ENCODE assay signal across 12 mouse cellular contexts in genomic region chr15:95667209-95667608, GRCm38 (mm10). TPM values are rescaled to one million over a fixed set of nuclear protein-coding genes. Genes with fewer than 3 reads are reported as not detected.
DNase-seq lines count a peak whose midpoint lies in the region; ATAC-seq lines count a peak whose summit lies in the region.
"Had no signal": no experiment of that assay in that cellular context is flagged by ENCODE, and none has a peak within 500 bp of the region (broad histone marks: within the 10 kb centered on the region; RNA-seq: fewer than 3 reads in every experiment).

No protein-coding gene starts in this region.

- H3K9ac ChIP-seq in hindbrain, embryonic 16.5 days (ENCODE audit: low read depth, low read length), result no peak overlapping the region
- H3K9ac ChIP-seq in neural tube, embryonic 15.5 days (replicated peaks), result no peak overlapping the region

- WGBS in hindbrain, embryonic 16.5 days, result 24% methylated on average over 8 of the region's 8 CpGs
- 30% methylated on average over 8 of the region's 8 CpGs for WGBS in hindbrain, embryonic 10.5 days
- WGBS in neural tube, embryonic 15.5 days, result 25% methylated on average over 8 of the region's 8 CpGs

- no peaks in the 10 kb centered on the region for H3K9me3 ChIP-seq in hindbrain, embryonic 16.5 days (ENCODE audit: control insufficient read depth, low read length)
- H3K9me3 ChIP-seq in hindbrain, embryonic 10.5 days, result no peaks in the 10 kb centered on the region
- no peaks in the 10 kb centered on the region for H3K9me3 ChIP-seq in neural tube, embryonic 15.5 days (replicated peaks)

- H3K36me3 ChIP-seq in hindbrain, embryonic 16.5 days (ENCODE audit: control insufficient read depth, insufficient read depth, low read length), result no peaks in the 10 kb centered on the region
- H3K36me3 ChIP-seq in hindbrain, embryonic 10.5 days, result no peaks in the 10 kb centered on the region
- H3K36me3 ChIP-seq in neural tube, embryonic 15.5 days, result no peaks in the 10 kb centered on the region

- H3K27ac ChIP-seq in hindbrain, embryonic 16.5 days (ENCODE audit: low read depth, low read length), result no peak overlapping the region
- H3K27ac ChIP-seq in hindbrain, embryonic 10.5 days, result no peak overlapping the region
- no peak overlapping the region for H3K27ac ChIP-seq in neural tube, embryonic 15.5 days (replicated peaks)
- H3K27ac ChIP-seq: macrophage had no signal

- H3K4me2 ChIP-seq in hindbrain, embryonic 16.5 days (ENCODE audit: low read length), result no peak overlapping the region
- H3K4me2 ChIP-seq in neural tube, embryonic 15.5 days, result no peak overlapping the region

- ATAC-seq in hindbrain, embryonic 16.5 days, result peak; percentile 94
- ATAC-seq in neural tube, embryonic 15.5 days (ENCODE audit: low FRiP score), result peak; percentile 70

- no peak for DNase-seq in hindbrain, embryonic 10.5 days (ENCODE audit: low spot score)
- DNase-seq in cerebellum, adult 8-10 months, result peak; percentile 5
- DNase-seq in layer of hippocampus, adult 18-20 months (ENCODE audit: low spot score in 2 of 2), result peak; percentile 62 to 75
- DNase-seq in ovary, postnatal 14 days (ENCODE audit: low spot score), result no peak
- DNase-seq in kidney, postnatal 14 days, result no peak
- DNase-seq in kidney, postnatal 10 days, result no peak
- DNase-seq: adrenal gland, postnatal 36 days; thymus, postnatal 25 days had no signal

- no peak overlapping the region for H3K4me3 ChIP-seq in hindbrain, embryonic 16.5 days (ENCODE audit: low read length)
- no peak overlapping the region for H3K4me3 ChIP-seq in hindbrain, embryonic 10.5 days
- H3K4me3 ChIP-seq in neural tube, embryonic 15.5 days (replicated peaks), result no peak overlapping the region

- H3K27me3 ChIP-seq in hindbrain, embryonic 16.5 days (replicated peaks; ENCODE audit: control insufficient read depth, insufficient read depth, low read length), result peaks cover 2% of the 10 kb centered on the region; the same call in 1 of the 2 replicates
- no peaks in the 10 kb centered on the region for H3K27me3 ChIP-seq in hindbrain, embryonic 10.5 days (ENCODE audit: insufficient read depth, poor library complexity, severe bottlenecking)
- peaks cover 8% of the 10 kb centered on the region; the same call in 1 of the 2 replicates for H3K27me3 ChIP-seq in neural tube, embryonic 15.5 days (replicated peaks)

- no peaks in the 10 kb centered on the region for H3K4me1 ChIP-seq in hindbrain, embryonic 16.5 days (ENCODE audit: control insufficient read depth, insufficient read depth, low read depth, low read length)
- no peaks in the 10 kb centered on the region for H3K4me1 ChIP-seq in hindbrain, embryonic 10.5 days (replicated peaks)
- no peaks in the 10 kb centered on the region for H3K4me1 ChIP-seq in neural tube, embryonic 15.5 days

RNA-seq across cellular contexts. Expression of gene Dbx2, which starts 11.4 kb away (rescaled TPM):
- polyA plus RNA-seq in hindbrain, embryonic 16.5 days (2015; fragmentation: Nextera tagmentation; extraction: Ambion mirVana), result 11.1 and 15.1 TPM in 2 replicates
- 5.5 and 7.4 TPM in 2 replicates for polyA plus RNA-seq in hindbrain, embryonic 10.5 days (2016; fragmentation: Nextera tagmentation; extraction: Ambion mirVana)
- total RNA-seq in layer of hippocampus, adult 18-20 months (2021), result 10 to 100 TPM; 26.0 to 29.4 TPM
- polyA plus RNA-seq in neural tube, embryonic 15.5 days (2015; fragmentation: Nextera tagmentation; extraction: Ambion mirVana), result 15.0 and 16.4 TPM in 2 replicates
- total RNA-seq: adrenal gland, postnatal 36 days; heart, postnatal 10 days had no signal
- polyA plus RNA-seq: macrophage had no signal

Comparison
In these comparisons a context has a peak if more than half of its experiments do, and no peak if none do; other contexts are left out.
1. DNase-seq: peak in cerebellum, adult 8-10 months (single experiment) and layer of hippocampus, adult 18-20 months (2 of 2); none in hindbrain, embryonic 10.5 days (single experiment), ovary, postnatal 14 days (single experiment), kidney, postnatal 14 days (single experiment) and kidney, postnatal 10 days (single experiment).